Mouse (Mus musculus): ENCODE results near the gene Cuedc1.
"Not testable (repeated sequence)": the region's sequence is repeated elsewhere in the genome, so short reads cannot be mapped to it uniquely, and the experiment has no call there.

Cuedc1 gene

DNA sequence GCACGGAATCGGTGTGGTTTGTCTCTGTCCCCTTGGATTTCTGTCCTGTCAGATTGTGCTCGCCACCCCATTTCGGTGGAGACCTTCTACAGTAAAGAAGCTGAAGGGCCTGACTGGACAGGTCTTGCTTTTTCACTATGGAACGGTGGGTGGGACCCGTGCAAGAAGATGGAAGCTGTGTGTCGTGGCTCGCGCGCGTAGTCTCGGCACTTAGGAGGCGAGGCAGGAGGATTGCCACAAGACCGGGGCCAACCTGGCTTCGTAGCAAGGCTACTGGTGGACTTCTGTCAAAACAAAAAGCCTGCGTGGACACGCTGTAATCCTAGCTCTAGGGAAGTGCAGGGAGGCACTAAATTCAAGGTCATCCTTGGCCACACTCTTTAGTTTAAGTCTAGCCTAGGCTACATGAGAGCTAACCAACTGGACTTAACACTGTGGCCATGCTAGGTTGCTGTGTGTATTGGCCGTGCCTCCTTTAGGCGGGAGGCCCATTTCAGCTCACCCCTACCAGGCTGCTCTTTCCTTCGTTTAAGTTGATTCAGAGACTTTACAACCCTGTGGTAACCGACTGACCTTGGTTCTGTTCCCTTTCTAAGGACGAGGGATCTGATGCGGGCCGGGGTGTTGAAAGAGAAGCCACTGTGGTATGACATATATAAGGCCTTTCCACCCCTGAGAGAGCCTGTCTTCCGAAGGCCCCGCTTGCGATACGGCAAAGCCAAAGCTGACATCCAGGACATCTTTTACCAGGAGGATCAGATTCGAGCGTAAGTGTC lies 106.9 kb downstream of the Cuedc1 start:
- DNase-seq = no peak

DNA sequence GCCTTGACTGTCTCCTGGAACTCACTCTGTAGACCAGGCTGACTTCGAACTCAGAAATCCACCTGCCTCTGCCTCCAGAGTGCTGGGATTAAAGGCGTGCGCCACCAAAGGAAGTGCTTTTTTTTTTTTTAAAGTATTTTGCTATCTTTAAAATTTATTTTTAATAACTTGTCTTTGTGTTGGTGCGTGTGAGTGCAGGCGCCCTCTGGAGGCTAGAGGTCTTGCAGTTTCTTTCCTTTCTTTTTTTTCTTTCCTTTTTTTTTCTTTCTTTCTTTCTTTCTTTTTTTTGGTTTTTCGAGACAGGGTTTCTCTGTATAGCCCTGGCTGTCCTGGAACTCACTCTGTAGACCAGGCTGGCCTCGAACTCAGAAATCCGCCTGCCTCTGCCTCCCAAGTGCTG lies 108.7 kb downstream of the Cuedc1 start:
- DNase-seq = not testable (repeated sequence)

DNA sequence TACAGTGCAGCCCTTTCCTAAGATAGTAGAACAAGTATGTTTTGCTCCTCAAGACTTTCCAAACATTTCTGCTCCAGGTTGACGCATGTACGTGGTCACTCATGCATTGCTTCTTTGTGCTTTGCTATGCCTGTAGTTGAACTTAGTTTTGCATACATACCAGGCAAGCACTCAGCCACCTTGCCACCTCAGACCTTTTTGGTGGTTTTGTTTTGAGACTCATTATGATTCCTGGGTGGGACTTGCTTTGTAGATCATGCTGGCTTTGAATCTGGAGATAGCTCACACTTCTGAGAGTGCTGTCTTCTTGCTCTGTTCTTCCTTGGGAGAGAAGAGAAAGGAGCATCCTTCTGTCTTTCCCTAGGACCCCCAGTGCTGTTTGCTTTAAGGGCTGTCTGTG lies 109.8 kb downstream of the Cuedc1 start:
- no peak for DNase-seq

DNA sequence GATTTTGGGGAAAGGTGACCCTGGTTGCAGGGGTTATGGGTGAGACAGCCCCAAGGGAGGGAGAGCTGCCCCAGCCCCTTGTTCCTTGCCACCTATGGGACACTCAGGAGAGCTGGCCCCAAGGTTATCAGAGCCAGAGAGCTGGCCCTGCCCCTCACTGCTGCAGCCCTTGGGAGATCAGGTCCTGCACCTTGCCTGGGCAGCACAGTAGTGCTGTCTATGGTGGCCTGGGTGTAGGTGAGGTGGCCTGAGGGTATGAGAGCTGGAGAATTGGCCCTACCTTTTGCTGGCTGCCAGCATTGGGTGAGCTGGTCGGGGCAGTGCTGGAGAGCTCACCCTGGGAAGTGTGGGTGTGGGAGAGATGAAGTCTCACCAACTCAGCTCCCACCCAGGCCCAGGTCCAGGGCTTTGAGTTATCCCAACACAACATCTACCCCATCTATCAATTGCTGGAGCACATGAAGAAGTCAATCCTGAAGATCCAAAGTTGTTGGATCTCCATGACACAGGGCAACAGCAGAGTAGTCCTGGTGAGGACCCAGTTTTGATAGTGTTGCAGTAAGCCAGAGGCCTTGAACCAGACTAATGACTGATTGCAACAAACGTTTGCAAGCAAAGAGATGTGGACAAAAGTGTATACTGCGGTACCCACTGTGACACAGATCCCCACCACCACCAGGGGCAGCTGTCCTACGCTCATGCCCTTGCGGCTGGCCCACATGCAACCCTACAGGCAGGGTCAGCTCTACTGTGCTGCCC lies 114.1 kb downstream of the Cuedc1 start:
- no peak for DNase-seq

DNA sequence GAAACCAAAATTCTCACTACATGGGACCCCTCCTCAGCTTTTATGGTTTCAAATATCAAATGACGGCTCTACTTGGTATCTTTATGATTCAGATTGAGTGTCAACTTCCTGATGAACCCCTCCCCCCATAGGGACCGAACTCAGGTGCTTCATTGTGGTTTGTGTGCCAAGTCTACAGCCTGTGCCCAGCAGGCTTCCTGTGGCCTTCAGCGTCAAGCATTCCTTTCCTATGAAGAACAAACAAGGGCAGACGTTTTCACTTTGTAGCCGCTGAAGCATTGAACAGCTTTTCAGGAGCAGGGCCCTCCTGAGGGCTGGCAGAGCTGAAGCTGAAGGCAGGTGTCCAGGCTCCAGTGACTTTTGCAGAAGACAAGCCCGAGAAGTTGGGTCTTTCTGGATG lies 115.9 kb downstream of the Cuedc1 start:
- DNase-seq = no peak

DNA sequence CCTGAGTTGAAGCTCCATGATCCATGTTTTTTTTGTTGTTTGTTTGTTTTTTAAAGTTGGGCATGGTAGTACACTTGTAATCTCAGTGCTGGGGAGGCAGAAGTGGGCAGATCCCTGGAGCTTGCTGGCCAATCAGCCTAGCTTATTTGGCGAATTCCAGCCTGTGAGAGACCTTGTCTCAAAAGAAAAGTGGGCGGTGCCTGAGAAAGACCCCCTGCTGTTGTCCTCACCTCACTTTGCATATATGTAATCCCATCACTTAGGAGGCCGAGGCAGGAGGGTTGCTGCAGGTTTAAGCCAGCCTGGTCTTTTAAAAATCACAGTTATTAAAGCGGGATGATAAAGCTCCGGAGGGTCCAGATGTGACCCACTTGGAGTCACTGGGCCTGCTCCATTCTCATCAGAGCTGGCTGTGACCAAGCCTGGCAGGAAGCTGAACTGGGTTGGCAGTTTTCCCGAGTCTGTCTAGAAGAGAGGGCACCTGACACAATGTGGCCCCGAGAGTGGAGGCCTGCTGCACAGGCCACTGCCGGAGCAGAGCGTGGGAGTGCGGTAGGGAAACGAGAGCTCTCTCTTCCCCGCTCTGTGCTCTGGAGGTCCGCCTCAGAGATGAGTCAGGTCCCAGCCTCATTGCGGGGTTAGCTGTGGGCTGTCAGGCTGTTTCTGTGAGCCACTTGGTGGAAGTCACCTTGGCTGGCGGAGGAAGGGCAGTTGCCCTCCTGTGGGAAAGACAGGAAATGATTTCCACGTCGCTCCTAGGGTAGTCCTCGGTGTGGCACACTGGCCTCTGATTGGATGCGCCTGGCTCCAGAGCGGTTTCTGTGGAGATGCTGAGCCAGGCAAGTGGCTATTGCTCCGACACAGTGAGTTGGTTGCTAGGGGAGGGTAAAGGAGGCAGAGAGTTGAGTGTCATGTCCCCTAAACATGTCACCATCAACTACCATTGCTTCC lies 117.3 kb downstream of the Cuedc1 start:
- DNase-seq = peak; percentile 78

DNA sequence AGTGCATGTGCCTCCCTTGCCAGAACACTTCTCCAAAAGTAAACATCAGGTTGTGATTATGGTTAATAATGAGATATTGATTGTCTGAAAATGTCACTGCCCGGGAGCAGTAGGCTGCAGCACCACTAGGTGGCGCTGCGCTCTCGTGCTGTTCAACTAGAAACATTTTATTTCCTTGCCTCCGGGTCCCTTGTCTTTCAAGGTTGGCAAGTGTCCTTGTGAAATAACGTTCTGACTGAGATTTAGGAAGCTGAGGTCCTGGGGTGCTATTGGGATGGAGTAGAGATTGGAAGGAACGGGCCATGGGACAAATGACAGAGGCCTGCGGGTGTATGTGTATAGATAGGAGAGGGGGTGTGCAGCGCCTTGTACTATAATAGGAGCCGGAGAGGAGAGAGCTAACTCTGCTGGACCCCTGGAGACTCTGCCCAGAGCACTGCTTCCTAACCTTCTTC lies 118.4 kb downstream of the Cuedc1 start:
- DNase-seq = peak; percentile 77

DNA sequence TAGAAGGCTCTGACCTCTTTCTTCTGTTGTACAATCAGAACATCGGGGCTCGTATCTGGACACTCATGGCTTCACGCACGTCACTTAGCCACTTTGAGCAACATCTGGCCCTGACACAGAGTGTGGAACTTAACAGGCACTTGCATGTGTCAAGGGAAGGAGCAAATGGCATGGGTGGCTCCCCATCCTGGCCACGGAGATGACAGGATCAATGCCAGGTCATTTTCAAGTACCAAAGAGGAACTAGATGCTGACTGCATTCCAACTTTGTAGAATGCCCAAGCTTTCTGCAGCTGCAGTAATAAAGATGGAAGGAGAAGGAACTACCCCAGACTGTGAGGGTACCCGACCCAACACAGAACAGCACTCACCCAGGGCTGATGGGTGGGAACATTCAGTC lies 120.3 kb downstream of the Cuedc1 start:
- no peak for DNase-seq

DNA sequence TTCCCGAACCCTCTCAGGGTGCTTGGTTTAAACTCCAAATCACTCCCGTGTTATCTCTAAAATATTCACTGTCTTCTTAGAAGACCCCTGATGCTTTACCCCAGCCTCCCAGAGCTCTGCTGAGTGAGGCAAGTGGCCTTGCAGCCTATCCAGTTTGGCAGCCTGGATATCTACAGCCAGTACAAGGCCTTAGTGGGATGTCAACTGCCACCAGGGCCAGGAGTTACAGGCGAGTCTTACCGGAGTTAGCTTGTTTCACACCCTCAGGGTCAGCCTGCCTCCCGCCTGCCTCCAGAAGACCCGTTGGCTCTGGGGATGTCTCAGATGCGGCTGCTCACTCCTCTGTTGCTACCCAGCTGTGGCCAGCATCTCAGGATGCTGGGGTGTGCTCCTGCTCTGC lies 120.7 kb downstream of the Cuedc1 start:
- DNase-seq = no peak

DNA sequence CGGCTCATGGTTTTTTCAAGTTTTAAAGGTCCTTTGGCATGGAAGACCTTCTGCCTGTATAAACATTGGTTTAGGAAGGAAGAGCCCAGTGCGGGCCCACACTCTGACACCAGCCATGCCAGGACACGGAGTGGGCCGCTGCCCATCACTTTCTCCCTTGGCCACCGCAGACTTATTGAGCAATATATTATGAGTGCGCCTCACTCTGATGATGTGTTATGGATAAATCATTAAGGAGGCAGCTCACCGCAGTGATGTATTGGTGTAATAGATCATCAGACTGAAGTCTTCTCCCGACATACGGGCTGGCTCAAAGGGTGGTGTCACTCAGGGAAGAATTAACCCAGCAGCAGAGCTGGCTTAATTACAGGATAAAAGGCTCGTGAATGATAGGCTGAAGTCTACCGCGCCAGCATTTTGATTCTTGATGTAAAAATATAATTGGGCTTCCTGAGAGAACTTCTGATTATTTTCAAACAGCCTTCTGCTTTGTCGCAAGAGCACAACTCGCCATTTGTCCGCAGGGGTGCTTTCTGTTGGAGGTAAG lies 124.1 kb downstream of the Cuedc1 start:
- DNase-seq = no peak

DNA sequence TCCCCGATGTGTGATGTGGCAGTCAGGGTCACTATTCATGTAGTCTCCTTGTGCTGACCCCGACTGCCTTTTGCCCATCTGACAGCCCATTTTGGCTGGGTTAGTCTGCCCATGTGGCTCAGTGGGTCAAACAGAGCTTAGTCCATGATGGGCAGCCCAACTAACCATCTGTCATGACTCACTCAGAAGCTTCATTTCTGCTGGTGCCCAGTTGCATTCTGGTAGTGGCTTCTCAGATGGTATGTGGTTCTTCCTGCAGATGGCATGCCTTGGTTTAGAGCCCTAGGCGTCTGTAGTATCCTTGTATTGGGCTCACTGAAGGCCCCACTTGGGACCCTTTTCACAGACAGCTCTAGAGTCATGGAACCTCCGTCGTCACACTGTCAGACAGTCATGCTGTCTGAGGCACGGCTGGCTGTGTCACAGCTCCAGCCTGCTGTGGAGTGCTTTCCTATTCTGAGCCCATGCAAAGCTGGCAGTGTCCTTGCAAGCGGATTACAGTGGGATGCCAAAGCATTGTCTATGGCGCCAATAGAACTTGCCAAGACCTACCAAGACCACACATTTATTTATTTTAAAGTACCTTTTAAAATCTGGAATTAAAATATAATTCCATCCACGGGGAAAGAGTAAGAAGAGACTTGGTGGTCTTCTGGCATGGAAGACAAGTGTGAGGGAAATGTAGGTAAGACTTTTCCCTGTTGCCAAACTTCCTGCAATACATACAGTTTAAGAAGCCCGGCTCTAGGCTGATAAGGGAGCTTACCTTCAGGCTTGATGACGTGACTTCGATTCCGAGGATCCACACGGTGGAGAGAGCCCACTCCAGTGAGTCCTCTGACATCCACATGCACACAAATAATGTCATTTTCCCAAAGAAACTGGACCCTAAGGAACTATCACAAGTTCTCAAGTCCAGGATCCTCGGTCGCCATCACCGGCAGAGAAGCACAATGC lies 129.4 kb downstream of the Cuedc1 start:
- no peak for DNase-seq

DNA sequence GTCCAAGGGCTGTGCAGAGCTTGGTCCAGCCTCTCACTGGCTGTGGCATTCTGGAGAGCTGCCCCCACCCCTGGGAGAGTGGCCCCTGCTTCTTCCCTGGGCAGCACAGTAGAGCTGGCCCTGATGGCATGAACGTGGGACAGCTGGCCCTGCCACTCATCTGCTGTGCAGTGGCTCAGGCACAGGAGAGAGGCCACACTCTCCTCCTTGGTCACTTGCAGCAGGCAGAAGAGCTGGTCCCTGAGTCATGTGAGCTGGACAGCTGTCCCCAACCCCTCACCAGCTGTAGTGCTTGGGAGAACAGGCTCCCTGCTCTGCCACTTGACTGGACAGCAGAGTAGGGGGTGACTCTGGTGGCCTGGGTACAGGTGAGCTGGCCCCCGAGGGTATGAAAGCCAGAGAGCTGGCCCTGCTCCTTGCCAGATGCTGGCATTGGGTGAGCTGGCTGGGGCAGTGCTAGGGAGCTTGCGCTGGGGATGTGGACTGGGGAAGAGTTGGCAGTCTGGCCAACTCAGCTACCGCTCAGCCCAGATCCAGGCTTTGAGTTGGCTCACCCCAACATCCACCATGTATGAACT lies 133.4 kb downstream of the Cuedc1 start:
- no peak for DNase-seq

DNA sequence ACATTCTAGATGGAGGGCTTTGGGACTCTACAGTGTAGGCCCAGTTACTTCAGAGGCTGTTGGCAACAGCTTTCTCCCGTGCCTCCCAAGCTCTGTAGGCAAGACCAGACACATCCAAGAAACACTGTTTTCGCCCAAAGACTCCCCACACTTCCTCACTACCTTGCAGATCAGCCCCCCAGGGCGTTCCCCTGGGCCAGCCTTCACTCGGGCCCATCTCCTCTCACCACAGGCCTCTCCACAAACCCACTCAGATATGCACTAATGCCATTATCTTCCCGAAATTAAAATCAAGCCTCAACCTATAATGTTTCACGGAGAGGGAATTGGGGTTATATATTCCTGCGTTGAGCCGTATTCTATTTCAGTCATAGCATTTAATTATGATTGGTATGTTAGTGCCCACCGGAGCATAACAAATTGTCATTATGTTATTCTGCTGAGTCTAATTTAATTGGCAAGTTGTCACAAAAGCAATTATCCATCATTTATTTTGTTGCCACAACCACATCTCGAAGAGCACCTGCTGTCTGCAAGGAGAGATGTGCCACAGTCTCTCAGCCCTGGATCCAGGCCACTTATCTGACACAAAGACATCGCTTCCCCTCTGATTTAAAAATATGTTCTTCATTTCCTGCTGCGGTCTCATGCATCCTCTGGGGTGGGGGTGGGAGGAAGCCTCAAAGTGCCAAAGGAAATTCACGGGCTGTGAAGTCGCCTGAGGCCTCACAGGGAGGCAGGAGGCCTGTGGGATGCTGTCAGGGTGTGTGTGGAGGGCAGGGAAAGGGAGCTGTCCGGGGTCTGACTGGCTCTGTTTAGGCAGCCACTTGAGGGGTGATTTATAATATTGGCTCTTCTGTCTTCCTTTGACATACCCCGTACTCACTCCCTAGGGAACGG lies 135.9 kb downstream of the Cuedc1 start:
- DNase-seq = no peak

DNA sequence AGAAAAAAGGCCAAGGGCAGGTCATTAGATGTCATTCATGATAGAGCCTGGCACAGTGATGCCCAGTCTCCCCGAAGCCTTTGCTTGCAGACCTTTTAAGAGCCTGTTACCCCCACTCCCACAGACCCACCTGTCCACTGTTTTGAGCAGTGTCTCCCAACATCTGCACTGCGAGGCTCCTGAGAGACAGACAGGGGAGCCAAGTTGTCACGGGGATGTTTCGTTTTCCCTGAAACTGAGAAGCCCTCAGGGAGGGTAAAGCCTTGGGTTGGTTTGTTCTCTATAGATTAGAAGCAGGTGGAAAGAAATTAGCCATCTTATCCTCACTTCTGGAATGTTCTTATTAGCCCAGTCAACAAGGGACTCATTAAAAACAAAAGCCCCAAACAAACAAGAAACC lies 136.9 kb downstream of the Cuedc1 start:
- no peak for DNase-seq

DNA sequence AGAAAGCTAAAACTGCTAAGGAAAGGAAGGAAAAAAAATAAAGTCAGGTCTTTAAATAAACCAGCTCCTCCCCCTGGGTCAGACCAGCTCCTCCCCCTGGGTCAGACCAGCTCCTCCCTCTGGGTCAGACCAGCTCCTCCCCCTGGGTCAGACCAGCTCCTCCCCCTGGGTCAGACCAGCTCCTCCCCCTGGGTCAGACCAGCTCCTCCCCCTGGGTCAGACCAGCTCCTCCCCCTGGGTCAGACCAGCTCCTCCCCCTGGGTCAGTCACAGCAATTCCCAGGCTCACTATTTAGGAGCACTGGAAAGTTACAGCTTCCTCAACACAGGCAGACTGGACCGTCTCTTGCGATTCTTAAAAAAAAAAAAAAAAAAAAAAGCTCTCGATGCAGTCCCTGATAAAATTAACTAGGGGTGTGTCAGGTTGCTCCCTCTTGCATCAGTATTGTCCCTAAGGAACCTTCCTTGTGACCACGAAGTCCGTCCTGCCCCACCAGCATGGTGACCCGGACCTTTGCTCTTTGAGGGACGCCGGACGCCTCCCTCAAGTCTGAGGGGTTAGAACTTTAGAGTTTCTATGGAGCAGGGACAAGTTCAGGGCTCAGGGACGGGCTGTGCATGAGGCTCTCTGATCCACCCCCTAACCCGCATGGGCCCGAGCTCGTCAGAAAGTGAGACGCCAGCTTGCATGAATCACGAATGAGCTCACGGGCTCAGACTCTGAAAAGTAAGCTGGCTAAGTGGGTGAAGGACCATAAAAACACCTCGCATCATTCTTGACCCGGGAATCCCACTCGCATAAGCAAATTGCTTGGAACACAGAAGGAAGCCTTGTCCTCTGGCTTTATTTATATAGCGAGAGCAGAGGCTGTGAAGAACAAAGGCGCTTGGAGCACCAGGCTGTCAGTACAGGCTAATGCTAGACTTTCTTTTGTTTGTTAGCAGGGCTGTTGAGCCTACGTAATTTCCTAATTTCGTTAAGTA lies 137.7 kb downstream of the Cuedc1 start:
- no peak for DNase-seq

DNA sequence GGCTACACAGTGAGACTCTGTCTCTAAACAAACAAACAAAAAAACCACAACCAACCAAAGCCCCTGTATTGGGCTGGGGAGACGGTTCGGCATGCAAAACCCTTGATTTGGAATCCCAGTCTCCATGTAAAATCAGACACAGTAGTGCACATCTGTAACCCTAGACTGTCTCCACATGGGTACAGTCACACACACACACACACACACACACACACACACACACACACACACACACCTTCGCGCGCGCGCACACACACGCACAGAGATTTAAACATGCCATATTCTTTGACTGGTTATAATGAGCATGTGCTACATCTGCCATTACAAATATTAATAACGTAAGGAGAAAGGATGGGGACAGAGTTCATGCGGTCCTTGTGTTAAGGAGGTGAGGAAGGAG lies 142.4 kb downstream of the Cuedc1 start:
- DNase-seq = no peak

DNA sequence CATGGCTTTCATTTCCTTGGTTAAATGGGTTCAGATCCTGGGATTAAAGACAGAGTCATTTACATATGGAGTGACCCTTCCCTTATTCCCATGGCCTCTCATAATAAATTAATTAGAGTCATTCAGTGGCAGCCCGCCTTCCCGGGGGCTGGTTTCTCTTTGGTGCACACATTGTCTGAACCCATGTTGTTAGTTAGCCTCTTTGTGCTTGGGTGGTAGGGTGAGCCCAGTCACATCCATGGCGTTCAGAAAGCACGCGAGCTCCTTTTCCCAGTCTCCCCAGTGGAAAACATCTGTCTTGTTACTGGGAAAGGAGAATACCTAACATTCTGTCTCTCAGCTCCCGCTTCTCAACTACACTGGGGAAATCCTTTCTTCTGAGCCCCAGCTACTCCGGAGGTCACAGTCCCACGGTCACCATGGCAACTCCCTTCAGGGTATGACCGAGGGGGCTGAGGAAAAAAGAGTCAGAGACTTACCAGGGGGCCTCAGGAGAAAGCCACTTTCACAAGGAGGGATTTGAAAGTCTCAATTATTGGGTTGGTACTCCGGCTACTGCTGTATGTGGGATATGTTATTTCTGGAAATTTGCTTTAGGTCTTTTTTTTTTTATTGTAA lies 143.0 kb downstream of the Cuedc1 start:
- no peak for DNase-seq

Data from cerebellum, adult 11 months (tissue).